Mouse (Mus musculus): ENCODE measurements around the gene Wdr5b. TPM values are rescaled to one million over a fixed set of nuclear protein-coding genes. Genes with fewer than 3 reads are reported as not detected.

Gene Wdr5b
- total and polyA plus RNA-seq, 2 experiments from 2014 or later = 6.8 to 12.2 TPM

DNA sequence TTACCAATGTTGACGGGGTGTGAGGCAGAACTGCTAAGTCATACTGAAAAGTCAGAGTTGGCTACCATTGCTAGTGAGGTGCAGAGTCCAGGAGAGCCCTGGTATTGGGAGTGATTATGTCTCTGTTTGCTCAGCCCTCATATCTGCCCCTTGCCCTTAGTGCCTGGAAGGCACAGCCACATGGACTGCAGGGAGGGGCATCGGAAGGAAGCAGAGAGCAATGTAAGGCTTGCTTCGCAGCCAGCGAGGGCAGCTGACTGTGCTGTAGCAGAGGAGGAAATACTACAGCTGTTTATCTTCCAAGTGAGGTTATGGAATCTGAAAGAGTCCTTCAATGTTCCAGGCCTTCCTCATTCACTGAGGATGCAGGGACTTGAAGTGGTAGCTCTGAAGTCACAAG, 46.9 kb downstream of the Wdr5b start:
- no peaks in the 10 kb centered on the region for H3K4me1 ChIP-seq (ENCODE audit: insufficient read depth)
- H3K9me3 ChIP-seq (ENCODE audit: low read length) = no peaks in the 10 kb centered on the region
- no peaks in the 10 kb centered on the region for H3K27me3 ChIP-seq (ENCODE audit: insufficient read depth, low read length)
- no peak overlapping the region for H3K9ac ChIP-seq
- no peak overlapping the region for H3K4me3 ChIP-seq (ENCODE audit: low read depth, low read length)
- H3K4me2 ChIP-seq (ENCODE audit: low read depth) = no peak overlapping the region
- WGBS = 83% methylated on average over 4 of the region's 4 CpGs
- peaks cover 23% of the 10 kb centered on the region for H3K36me3 ChIP-seq (ENCODE audit: insufficient read depth)
- no peak for TF ChIP-seq CTCF (IDR thresholded peaks at IDR 0.05; ENCODE audit: low read depth)
- ATAC-seq = no peak
- no peak overlapping the region for H3K27ac ChIP-seq (ENCODE audit: low read depth, low read length)
- no peak for DNase-seq

DNA sequence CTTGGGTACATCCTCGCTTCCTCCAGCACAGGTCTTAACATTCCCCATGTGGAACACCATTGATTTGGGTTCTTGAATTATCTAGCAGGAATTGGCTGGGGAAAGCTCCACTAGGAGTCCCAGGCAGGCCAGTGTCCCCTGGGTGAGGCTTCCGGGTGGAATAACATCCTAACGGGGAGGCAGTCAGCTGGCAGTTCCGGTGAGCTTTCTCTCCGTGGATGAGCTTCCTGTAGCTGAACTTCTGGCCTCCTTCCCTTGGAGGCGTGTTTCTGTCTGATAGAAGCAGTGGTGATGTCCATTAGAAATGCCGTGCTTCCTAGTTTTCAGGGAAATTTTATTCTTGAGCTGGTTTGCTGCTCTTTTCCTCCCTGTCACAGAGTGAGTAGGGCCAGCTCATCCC, 48.1 kb downstream of the Wdr5b start:
- Histone ChIP-seq H3K9ac (no peak overlapping the region), H3K27ac (ENCODE audit: low read depth, low read length) (no peak overlapping the region), H3K4me3 (ENCODE audit: low read depth, low read length) (no peak overlapping the region), H3K36me3 (ENCODE audit: insufficient read depth) (peaks cover 18% of the 10 kb centered on the region), H3K4me1 (ENCODE audit: insufficient read depth) (no peaks in the 10 kb centered on the region), H3K27me3 (ENCODE audit: insufficient read depth, low read length) (no peaks in the 10 kb centered on the region), H3K9me3 (ENCODE audit: low read length) (no peaks in the 10 kb centered on the region), H3K4me2 (ENCODE audit: low read depth) (no peak overlapping the region)
- 89% methylated on average over 7 of the region's 7 CpGs for WGBS
- ATAC-seq (no peak), DNase-seq (no peak)
- TF ChIP-seq CTCF (IDR thresholded peaks at IDR 0.05; ENCODE audit: low read depth) = no peak

DNA sequence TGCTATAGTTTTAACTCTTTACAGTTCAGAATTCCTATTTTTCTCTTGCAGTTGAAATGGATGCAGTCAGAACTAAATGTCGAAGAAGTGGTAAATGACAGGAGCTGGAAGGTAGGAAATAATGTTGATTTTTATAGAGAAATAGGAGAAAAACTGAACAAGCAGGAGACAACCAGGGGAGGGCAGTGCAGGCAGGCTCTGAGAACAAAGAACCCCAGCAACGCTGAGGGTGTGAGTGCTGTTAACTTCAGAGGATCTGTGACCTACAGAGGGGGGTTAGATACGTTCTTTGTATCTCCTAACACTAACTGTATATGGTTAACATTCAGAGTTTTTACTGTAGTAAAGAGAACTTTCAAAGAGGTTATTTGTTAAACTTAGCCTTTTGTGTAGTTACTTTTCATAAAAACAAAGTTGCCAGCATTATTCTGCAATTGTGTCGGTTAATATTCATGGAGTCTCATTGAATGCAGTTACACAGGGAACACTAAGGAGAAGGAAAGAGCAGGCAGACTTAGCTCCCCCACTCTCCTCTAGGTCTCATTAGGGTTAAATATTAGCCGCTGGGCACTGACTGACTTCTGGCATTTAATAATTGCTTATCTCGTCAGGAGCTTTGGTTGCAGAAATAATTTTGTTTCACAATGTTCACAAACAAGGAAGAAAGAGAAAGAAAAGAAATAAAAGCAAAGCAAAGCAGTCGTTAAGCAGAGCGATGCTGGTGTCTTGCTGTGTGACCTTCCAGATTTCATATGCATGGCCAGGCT, 49.0 kb downstream of the Wdr5b start:
- H3K27ac ChIP-seq (ENCODE audit: low read depth, low read length) = no peak overlapping the region
- no peak overlapping the region for H3K4me2 ChIP-seq (ENCODE audit: low read depth)
- ATAC-seq (peak; percentile 47; the same call in 1 of the 2 replicates), DNase-seq (peak; percentile 14)
- no peaks in the 10 kb centered on the region for H3K4me1 ChIP-seq (ENCODE audit: insufficient read depth)
- no peak overlapping the region for H3K9ac ChIP-seq
- 52% methylated on average over 8 of the region's 8 CpGs for WGBS
- H3K9me3 ChIP-seq (ENCODE audit: low read length) = no peaks in the 10 kb centered on the region
- no peaks in the 10 kb centered on the region for H3K27me3 ChIP-seq (ENCODE audit: insufficient read depth, low read length)
- H3K36me3 ChIP-seq (ENCODE audit: insufficient read depth) = peaks cover 18% of the 10 kb centered on the region
- TF ChIP-seq CTCF (IDR thresholded peaks at IDR 0.05; ENCODE audit: low read depth) = peak; percentile 38; the same call in 1 of the 2 replicates
- H3K4me3 ChIP-seq (ENCODE audit: low read depth, low read length) = no peak overlapping the region

DNA sequence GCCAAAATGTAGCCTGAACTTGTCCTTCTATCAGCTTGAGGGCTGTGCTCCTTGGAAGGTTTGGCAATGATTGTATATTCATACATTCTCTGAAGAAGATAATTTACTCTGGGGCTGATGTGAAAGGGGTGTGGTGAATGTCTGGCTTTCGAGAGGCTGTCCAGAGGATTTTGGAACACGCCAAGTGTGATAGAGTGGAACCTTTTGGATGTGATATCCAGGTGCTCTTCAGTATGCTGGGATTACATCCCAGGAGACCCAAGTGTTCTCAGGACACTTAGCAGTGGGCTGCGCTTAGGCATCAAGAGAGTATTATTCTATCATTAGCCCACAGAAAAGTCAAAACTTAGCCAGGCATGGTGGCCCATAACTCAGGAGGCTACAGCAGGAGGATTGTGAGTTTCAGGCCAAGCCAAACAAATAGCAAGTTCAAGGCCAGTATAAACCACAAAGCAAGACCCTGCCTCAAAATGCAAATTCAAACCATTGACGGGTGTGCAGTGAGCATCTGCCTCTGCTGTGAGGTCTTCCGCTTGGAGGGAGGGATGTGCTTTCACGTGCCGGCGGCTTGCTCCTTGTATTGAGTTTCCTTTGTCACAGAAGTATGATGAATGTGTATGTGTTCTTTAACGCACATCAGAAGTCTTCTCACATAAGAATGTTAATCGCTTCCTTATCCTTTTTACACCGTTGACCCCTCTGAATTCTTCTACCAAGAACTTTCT, 50.0 kb downstream of the Wdr5b start:
- Histone ChIP-seq H3K9me3 (ENCODE audit: low read length) (no peaks in the 10 kb centered on the region), H3K36me3 (ENCODE audit: insufficient read depth) (peaks cover 12% of the 10 kb centered on the region; the same call in 1 of the 2 replicates), H3K4me1 (ENCODE audit: insufficient read depth) (no peaks in the 10 kb centered on the region), H3K27me3 (ENCODE audit: insufficient read depth, low read length) (no peaks in the 10 kb centered on the region), H3K9ac (no peak overlapping the region), H3K27ac (ENCODE audit: low read depth, low read length) (no peak overlapping the region), H3K4me2 (ENCODE audit: low read depth) (no peak overlapping the region), H3K4me3 (ENCODE audit: low read depth, low read length) (no peak overlapping the region)
- ATAC-seq (no peak), DNase-seq (no peak)
- no peak for TF ChIP-seq CTCF (IDR thresholded peaks at IDR 0.05; ENCODE audit: low read depth)
- WGBS = 83% methylated on average over 11 of the region's 11 CpGs

Other genes with a start within 250 kb of the Wdr5b start
- 0.95 and 1.7 TPM in 2 replicates for gene Parp14, start 169.6 kb upstream of the Wdr5b start, total RNA-seq (2014; rRNA removed)
- 0.13 and 0.33 TPM in 2 replicates for gene Parp14, start 169.6 kb upstream of the Wdr5b start, polyA plus RNA-seq (2015; fragmentation: Nextera tagmentation; extraction: Ambion mirVana)
- 3.3 and 5.1 TPM in 2 replicates for gene Parp9, start 102.7 kb upstream of the Wdr5b start, total RNA-seq (2014; rRNA removed)
- gene Parp9, start 102.7 kb upstream of the Wdr5b start, polyA plus RNA-seq (2015; fragmentation: Nextera tagmentation; extraction: Ambion mirVana) = 2.3 and 3.2 TPM in 2 replicates
- 1.2 and 2.3 TPM in 2 replicates for gene Dtx3l, start 102.0 kb upstream of the Wdr5b start, total RNA-seq (2014; rRNA removed)
- gene Dtx3l, start 102.0 kb upstream of the Wdr5b start, polyA plus RNA-seq (2015; fragmentation: Nextera tagmentation; extraction: Ambion mirVana) = 1.1 TPM in 2 replicates
- gene Kpna1, start 62.4 kb upstream of the Wdr5b start, total RNA-seq (2014; rRNA removed) = 83.2 and 97.1 TPM in 2 replicates
- 51.0 and 59.7 TPM in 2 replicates for gene Kpna1, start 62.4 kb upstream of the Wdr5b start, polyA plus RNA-seq (2015; fragmentation: Nextera tagmentation; extraction: Ambion mirVana)
- gene Fam162a, start 30.4 kb downstream of the Wdr5b start, total RNA-seq (2014; rRNA removed) = 27.4 and 48.2 TPM in 2 replicates
- gene Fam162a, start 30.4 kb downstream of the Wdr5b start, polyA plus RNA-seq (2015; fragmentation: Nextera tagmentation; extraction: Ambion mirVana) = 139 and 178 TPM in 2 replicates
- gene Ccdc58, start 30.5 kb downstream of the Wdr5b start, total RNA-seq (2014; rRNA removed) = 14.8 and 18.9 TPM in 2 replicates
- gene Ccdc58, start 30.5 kb downstream of the Wdr5b start, polyA plus RNA-seq (2015; fragmentation: Nextera tagmentation; extraction: Ambion mirVana) = 25.9 and 29.2 TPM in 2 replicates
- gene Csta1, start 90.1 kb downstream of the Wdr5b start, total RNA-seq (2014; rRNA removed) = not detected in 2 replicates
- not detected in 2 replicates for gene Csta1, start 90.1 kb downstream of the Wdr5b start, polyA plus RNA-seq (2015; fragmentation: Nextera tagmentation; extraction: Ambion mirVana)
- gene Stfa2l1, start 115.6 kb downstream of the Wdr5b start, total RNA-seq (2014; rRNA removed) = 3.8 TPM in 1 of 2 replicates, not detected in the other
- not detected in 2 replicates for gene Stfa2l1, start 115.6 kb downstream of the Wdr5b start, polyA plus RNA-seq (2015; fragmentation: Nextera tagmentation; extraction: Ambion mirVana)
- gene Gm5483, start 143.0 kb downstream of the Wdr5b start, total RNA-seq (2014; rRNA removed) = 2.8 and 5.3 TPM in 2 replicates
- gene Gm5483, start 143.0 kb downstream of the Wdr5b start, polyA plus RNA-seq (2015; fragmentation: Nextera tagmentation; extraction: Ambion mirVana) = 0.59 and 2.8 TPM in 2 replicates
- gene Gm5416, start 169.2 kb downstream of the Wdr5b start, total RNA-seq (2014; rRNA removed) = not detected in 2 replicates
- gene Gm5416, start 169.2 kb downstream of the Wdr5b start, polyA plus RNA-seq (2015; fragmentation: Nextera tagmentation; extraction: Ambion mirVana) = not detected in 2 replicates
- 0.86 and 2.9 TPM in 2 replicates for gene 2010005H15Rik, start 180.3 kb downstream of the Wdr5b start, total RNA-seq (2014; rRNA removed)
- 0.74 TPM in 1 of 2 replicates, not detected in the other for gene 2010005H15Rik, start 180.3 kb downstream of the Wdr5b start, polyA plus RNA-seq (2015; fragmentation: Nextera tagmentation; extraction: Ambion mirVana)
- 1.0 TPM in 1 of 2 replicates, not detected in the other for gene Stfa1, start 235.8 kb downstream of the Wdr5b start, total RNA-seq (2014; rRNA removed)
- gene Stfa1, start 235.8 kb downstream of the Wdr5b start, polyA plus RNA-seq (2015; fragmentation: Nextera tagmentation; extraction: Ambion mirVana) = 1.4 and 5.1 TPM in 2 replicates